Mouse (Mus musculus): ENCODE data around the gene Lgr4. TPM values are rescaled to one million over a fixed set of nuclear protein-coding genes. Genes with fewer than 3 reads are reported as not detected.
A peak's percentile ranks its signal among the peaks of the same experiment; 100 is the strongest.

Lgr4 gene
- polyA plus RNA-seq, 1 experiment from 2014 or later, result 11.6 TPM

DNA sequence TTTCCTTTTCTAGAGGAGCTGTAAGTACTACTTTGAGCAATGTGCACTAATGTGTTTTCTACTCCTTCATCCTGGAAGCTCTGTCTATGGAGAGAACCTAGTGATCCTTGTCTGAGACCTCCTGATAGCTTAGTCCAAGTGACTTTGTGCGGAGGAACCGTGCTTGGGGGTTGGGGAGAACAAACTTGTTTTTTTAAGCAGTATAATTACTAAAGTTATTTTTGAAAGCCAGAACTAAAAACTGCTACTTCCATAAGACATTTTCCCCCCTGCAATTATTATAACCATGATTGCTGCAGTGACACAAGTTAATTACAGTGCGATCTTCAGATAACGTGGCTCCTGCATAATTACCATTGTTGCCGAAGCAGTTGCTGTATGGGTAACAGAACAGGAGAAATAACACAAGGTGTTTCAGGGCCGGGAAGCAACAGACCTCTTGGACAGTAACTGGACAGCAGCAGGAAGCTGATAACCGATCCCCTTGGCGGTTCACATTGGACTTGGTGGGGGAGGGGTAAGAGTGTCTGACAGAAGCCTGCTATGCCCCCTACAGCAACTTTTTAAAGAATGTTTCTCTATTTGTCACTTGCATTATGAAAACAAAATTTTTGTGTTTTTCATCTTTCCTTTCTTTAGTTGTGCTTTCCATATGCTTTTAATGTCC lies 53.4 kb downstream of the Lgr4 start:
- H3K9me3 ChIP-seq (ENCODE audit: control insufficient read depth, low read length), result no peaks in the 10 kb centered on the region

GRCm38 (mm10) chr2:109972310-109972709 lies 54.9 kb downstream of the Lgr4 start:
- Histone ChIP-seq H3K4me2 (ENCODE audit: low read length) (no peak overlapping the region), H3K9me3 (ENCODE audit: control insufficient read depth, low read length) (no peaks in the 10 kb centered on the region), H3K4me1 (ENCODE audit: control insufficient read depth, insufficient read depth, low read length) (0 out of 2 replicates have a peak, but pooled peaks cover 2% of the 10 kb centered on the region), H3K27me3 (ENCODE audit: control insufficient read depth, insufficient read depth, low read length) (no peaks in the 10 kb centered on the region), H3K4me3 (replicated peaks; ENCODE audit: low read depth, low read length) (no peak overlapping the region), H3K9ac (replicated peaks; ENCODE audit: low read length) (no peak overlapping the region), H3K36me3 (ENCODE audit: control insufficient read depth, insufficient read depth, low read length) (no peaks in the 10 kb centered on the region), H3K27ac (replicated peaks; ENCODE audit: low read depth, low read length) (no peak overlapping the region)
- DNase-seq, result no peak
- WGBS, result 98% methylated on average over 2 of the region's 2 CpGs
- ATAC-seq (ENCODE audit: low FRiP score, low TSS enrichment), result no peak

More for the DNA sequence above, 53.4 kb downstream of the Lgr4 start:
- no peaks in the 10 kb centered on the region for H3K27me3 ChIP-seq (ENCODE audit: control insufficient read depth, insufficient read depth, low read length)
- H3K9ac ChIP-seq (replicated peaks; ENCODE audit: low read length), result no peak overlapping the region
- no peak overlapping the region for H3K4me2 ChIP-seq (ENCODE audit: low read length)
- H3K4me1 ChIP-seq (ENCODE audit: control insufficient read depth, insufficient read depth, low read length), result 0 out of 2 replicates have a peak, but pooled peaks cover 2% of the 10 kb centered on the region
- DNase-seq (no peak), ATAC-seq (ENCODE audit: low FRiP score, low TSS enrichment) (no peak)
- H3K36me3 ChIP-seq (ENCODE audit: control insufficient read depth, insufficient read depth, low read length), result no peaks in the 10 kb centered on the region
- no peak overlapping the region for H3K4me3 ChIP-seq (replicated peaks; ENCODE audit: low read depth, low read length)
- no peak overlapping the region for H3K27ac ChIP-seq (replicated peaks; ENCODE audit: low read depth, low read length)
- 75% methylated on average over 8 of the region's 8 CpGs for WGBS

DNA sequence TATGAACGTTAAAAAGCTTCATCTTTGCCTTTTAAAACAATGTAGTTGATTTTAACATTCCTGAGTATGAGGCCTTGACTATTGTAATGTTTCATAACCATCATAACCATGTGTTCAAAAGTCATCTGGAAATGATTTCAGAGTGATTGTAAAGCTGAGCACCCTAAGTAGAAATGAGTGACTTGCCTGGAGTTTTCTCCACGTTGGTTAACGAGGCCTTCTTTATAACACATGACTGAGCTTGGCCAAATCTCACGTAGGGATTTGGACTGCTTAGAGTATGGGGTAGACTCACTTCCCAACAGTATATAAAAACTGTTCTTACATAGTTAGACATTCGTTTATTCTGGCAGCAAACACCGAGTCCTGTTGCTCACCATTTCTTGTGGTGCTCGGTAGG lies 55.5 kb downstream of the Lgr4 start:
- no peak for DNase-seq
- Histone ChIP-seq H3K4me2 (ENCODE audit: low read length) (no peak overlapping the region), H3K36me3 (ENCODE audit: control insufficient read depth, insufficient read depth, low read length) (no peaks in the 10 kb centered on the region), H3K4me3 (replicated peaks; ENCODE audit: low read depth, low read length) (no peak overlapping the region), H3K27me3 (ENCODE audit: control insufficient read depth, insufficient read depth, low read length) (no peaks in the 10 kb centered on the region), H3K9me3 (ENCODE audit: control insufficient read depth, low read length) (no peaks in the 10 kb centered on the region), H3K4me1 (ENCODE audit: control insufficient read depth, insufficient read depth, low read length) (0 out of 2 replicates have a peak, but pooled peaks cover 2% of the 10 kb centered on the region), H3K27ac (replicated peaks; ENCODE audit: low read depth, low read length) (no peak overlapping the region), H3K9ac (replicated peaks; ENCODE audit: low read length) (no peak overlapping the region)
- no peak for ATAC-seq (ENCODE audit: low FRiP score, low TSS enrichment)
- WGBS, result 87% methylated on average over 7 of the region's 7 CpGs

GRCm38 (mm10) chr2:109974807-109975206 lies 57.4 kb downstream of the Lgr4 start:
- H3K9me3 ChIP-seq (ENCODE audit: control insufficient read depth, low read length), result no peaks in the 10 kb centered on the region
- ATAC-seq (ENCODE audit: low FRiP score, low TSS enrichment) (no peak), DNase-seq (no peak)
- H3K27ac ChIP-seq (replicated peaks; ENCODE audit: low read depth, low read length), result no peak overlapping the region
- no peaks in the 10 kb centered on the region for H3K36me3 ChIP-seq (ENCODE audit: control insufficient read depth, insufficient read depth, low read length)
- WGBS, result 98% methylated on average over 7 of the region's 7 CpGs
- H3K4me2 ChIP-seq (ENCODE audit: low read length), result no peak overlapping the region
- no peaks in the 10 kb centered on the region for H3K27me3 ChIP-seq (ENCODE audit: control insufficient read depth, insufficient read depth, low read length)
- H3K4me3 ChIP-seq (replicated peaks; ENCODE audit: low read depth, low read length), result no peak overlapping the region
- H3K9ac ChIP-seq (replicated peaks; ENCODE audit: low read length), result no peak overlapping the region
- H3K4me1 ChIP-seq (ENCODE audit: control insufficient read depth, insufficient read depth, low read length), result 0 out of 2 replicates have a peak, but pooled peaks cover 2% of the 10 kb centered on the region

DNA sequence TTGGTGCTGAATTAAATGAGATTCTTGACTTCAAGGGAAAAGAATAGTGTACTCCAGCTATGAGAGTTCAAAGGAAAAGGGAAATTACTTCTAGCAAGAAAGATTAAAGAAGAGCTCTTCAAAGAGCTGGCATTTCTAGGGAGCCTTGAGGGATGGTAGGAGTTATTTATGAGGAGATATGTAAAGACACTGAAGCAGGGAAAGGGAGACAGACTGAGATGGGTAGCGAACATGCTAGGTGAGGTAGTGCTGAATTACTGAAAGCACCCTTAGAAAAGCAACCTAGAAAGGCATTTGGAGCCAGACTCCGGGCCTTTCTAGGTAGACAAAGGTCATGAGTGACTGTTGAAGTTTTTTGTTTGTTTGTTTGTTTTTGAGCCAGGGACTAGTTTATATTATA lies 58.7 kb downstream of the Lgr4 start:
- no peak for ATAC-seq (ENCODE audit: low FRiP score, low TSS enrichment)
- H3K27ac ChIP-seq (replicated peaks; ENCODE audit: low read depth, low read length), result no peak overlapping the region
- no peaks in the 10 kb centered on the region for H3K36me3 ChIP-seq (ENCODE audit: control insufficient read depth, insufficient read depth, low read length)
- 91% methylated on average over 2 of the region's 2 CpGs for whole genome bisulfite sequencing
- DNase-seq, result no peak
- H3K9me3 ChIP-seq (ENCODE audit: control insufficient read depth, low read length), result no peaks in the 10 kb centered on the region
- no peak overlapping the region for H3K4me3 ChIP-seq (replicated peaks; ENCODE audit: low read depth, low read length)
- no peaks in the 10 kb centered on the region for H3K27me3 ChIP-seq (ENCODE audit: control insufficient read depth, insufficient read depth, low read length)
- no peaks in the 10 kb centered on the region for H3K4me1 ChIP-seq (ENCODE audit: control insufficient read depth, insufficient read depth, low read length)
- H3K4me2 ChIP-seq (ENCODE audit: low read length), result no peak overlapping the region
- H3K9ac ChIP-seq (replicated peaks; ENCODE audit: low read length), result no peak overlapping the region

GRCm38 (mm10) chr2:109977322-109977721 lies 59.9 kb downstream of the Lgr4 start:
- H3K4me2 ChIP-seq (ENCODE audit: low read length), result no peak overlapping the region
- no peak overlapping the region for H3K27ac ChIP-seq (replicated peaks; ENCODE audit: low read depth, low read length)
- no peaks in the 10 kb centered on the region for H3K27me3 ChIP-seq (ENCODE audit: control insufficient read depth, insufficient read depth, low read length)
- no peak overlapping the region for H3K9ac ChIP-seq (replicated peaks; ENCODE audit: low read length)
- 87% methylated on average over 6 of the region's 6 CpGs for WGBS
- no peaks in the 10 kb centered on the region for H3K36me3 ChIP-seq (ENCODE audit: control insufficient read depth, insufficient read depth, low read length)
- ATAC-seq (ENCODE audit: low FRiP score, low TSS enrichment) (no peak), DNase-seq (no peak)
- H3K9me3 ChIP-seq (ENCODE audit: control insufficient read depth, low read length), result no peaks in the 10 kb centered on the region
- no peak overlapping the region for H3K4me3 ChIP-seq (replicated peaks; ENCODE audit: low read depth, low read length)
- no peaks in the 10 kb centered on the region for H3K4me1 ChIP-seq (ENCODE audit: control insufficient read depth, insufficient read depth, low read length)

- DNase-seq (peak; percentile 45), ATAC-seq (ENCODE audit: low FRiP score, low TSS enrichment) (no peak)
- H3K27ac ChIP-seq (replicated peaks; ENCODE audit: low read depth, low read length), result no peak overlapping the region
- H3K9me3 ChIP-seq (ENCODE audit: control insufficient read depth, low read length), result no peaks in the 10 kb centered on the region
- H3K36me3 ChIP-seq (ENCODE audit: control insufficient read depth, insufficient read depth, low read length), result no peaks in the 10 kb centered on the region
- H3K4me2 ChIP-seq (ENCODE audit: low read length), result no peak overlapping the region
- H3K4me3 ChIP-seq (replicated peaks; ENCODE audit: low read depth, low read length), result no peak overlapping the region
- no peaks in the 10 kb centered on the region for H3K4me1 ChIP-seq (ENCODE audit: control insufficient read depth, insufficient read depth, low read length)
- no peaks in the 10 kb centered on the region for H3K27me3 ChIP-seq (ENCODE audit: control insufficient read depth, insufficient read depth, low read length)
- no peak overlapping the region for H3K9ac ChIP-seq (replicated peaks; ENCODE audit: low read length)
These were observed 61.8 kb downstream of the Lgr4 start for GRCm38 (mm10) chr2:109979209-109979608.

- H3K27ac ChIP-seq (replicated peaks; ENCODE audit: low read depth, low read length), result no peak overlapping the region
These were observed 66.0 kb downstream of the Lgr4 start for GRCm38 (mm10) chr2:109983435-109983834.

DNA sequence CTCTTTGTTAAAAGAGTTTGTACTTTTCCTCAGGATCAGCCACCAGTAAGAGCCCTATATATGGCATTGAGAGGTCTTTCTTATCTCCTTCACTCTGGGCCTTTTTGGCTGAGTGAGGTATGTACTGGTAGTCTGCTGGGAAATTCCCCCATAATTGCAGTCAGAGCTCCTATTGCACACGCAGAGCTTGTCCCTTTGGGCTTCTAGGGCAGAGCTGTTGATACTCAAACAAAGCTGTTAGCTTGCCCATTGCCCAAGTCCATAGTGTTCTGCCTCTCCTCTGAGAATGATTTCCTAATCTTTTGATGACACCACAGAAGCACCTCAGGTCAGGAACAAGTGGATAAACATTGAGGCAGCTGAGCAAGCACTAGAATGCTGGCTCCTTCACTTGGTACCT lies 67.5 kb downstream of the Lgr4 start:
- Histone ChIP-seq H3K4me3 (replicated peaks; ENCODE audit: low read depth, low read length) (no peak overlapping the region), H3K9ac (replicated peaks; ENCODE audit: low read length) (no peak overlapping the region), H3K27ac (replicated peaks; ENCODE audit: low read depth, low read length) (no peak overlapping the region), H3K27me3 (ENCODE audit: control insufficient read depth, insufficient read depth, low read length) (no peaks in the 10 kb centered on the region), H3K4me1 (ENCODE audit: control insufficient read depth, insufficient read depth, low read length) (peaks cover 6% of the 10 kb centered on the region; the same call in 1 of the 2 replicates), H3K4me2 (ENCODE audit: low read length) (no peak overlapping the region), H3K36me3 (ENCODE audit: control insufficient read depth, insufficient read depth, low read length) (no peaks in the 10 kb centered on the region), H3K9me3 (ENCODE audit: control insufficient read depth, low read length) (no peaks in the 10 kb centered on the region)
- ATAC-seq (ENCODE audit: low FRiP score, low TSS enrichment) (no peak), DNase-seq (no peak)
- WGBS, result 80% methylated on average over 1 of the region's 1 CpGs

More at GRCm38 (mm10) chr2:109983435-109983834, 66.0 kb downstream of the Lgr4 start:
- H3K36me3 ChIP-seq (ENCODE audit: control insufficient read depth, insufficient read depth, low read length), result no peaks in the 10 kb centered on the region
- H3K9ac ChIP-seq (replicated peaks; ENCODE audit: low read length), result no peak overlapping the region
- no peaks in the 10 kb centered on the region for H3K27me3 ChIP-seq (ENCODE audit: control insufficient read depth, insufficient read depth, low read length)
- WGBS, result 94% methylated on average over 6 of the region's 6 CpGs
- no peak overlapping the region for H3K4me2 ChIP-seq (ENCODE audit: low read length)
- H3K9me3 ChIP-seq (ENCODE audit: control insufficient read depth, low read length), result no peaks in the 10 kb centered on the region
- no peak overlapping the region for H3K4me3 ChIP-seq (replicated peaks; ENCODE audit: low read depth, low read length)
- DNase-seq (no peak), ATAC-seq (ENCODE audit: low FRiP score, low TSS enrichment) (no peak)
- H3K4me1 ChIP-seq (ENCODE audit: control insufficient read depth, insufficient read depth, low read length), result 0 out of 2 replicates have a peak, but pooled peaks cover under 1% of the 10 kb centered on the region
